Mouse (Mus musculus) MEL (cell line): ENCODE measurements around the gene Pigf.
A peak's percentile ranks its signal among the peaks of the same experiment; 100 is the strongest.

Experiments
- RAD21 ChIP-seq: IDR thresholded peaks from 2 replicates; pipeline ENCODE4 v1.6.1; 2011; ENCODE audit warnings: mild to moderate bottlenecking, low read depth, low read length, improper control_type of control experiment
- UBTF ChIP-seq: IDR thresholded peaks from 2 replicates; pipeline ENCODE4 v1.6.1; 2012; ENCODE audit warnings: low read depth, mild to moderate bottlenecking, inconsistent platforms, low read length, improper control_type of control experiment, moderate library complexity, borderline replicate concordance; ENCODE audit not compliant: insufficient read depth

GRCm38 (mm10) chr17:86962297-86962893, 62.8 kb downstream of the Pigf start:
- TF ChIP-seq RAD21 (peak; percentile 53), UBTF (no peak)
